Mouse (Mus musculus) lung, adult 2 months (tissue): ENCODE results near the gene Zfp654.

Experiments
- CTCF ChIP-seq: fragments of 200-500 bp; IDR thresholded peaks from 2 replicates; pipeline ENCODE4 v1.5.1; 2011; ENCODE audit warnings: mild to moderate bottlenecking, low read length, control low read depth; ENCODE audit not compliant: insufficient read depth
- POLR2A ChIP-seq: fragments of 200-500 bp; IDR thresholded peaks from 2 replicates; pipeline ENCODE4 v1.6.1; 2011; ENCODE audit warnings: low read depth, mild to moderate bottlenecking, control low read depth, low read length, borderline replicate concordance; ENCODE audit errors: extremely low read depth

DNA sequence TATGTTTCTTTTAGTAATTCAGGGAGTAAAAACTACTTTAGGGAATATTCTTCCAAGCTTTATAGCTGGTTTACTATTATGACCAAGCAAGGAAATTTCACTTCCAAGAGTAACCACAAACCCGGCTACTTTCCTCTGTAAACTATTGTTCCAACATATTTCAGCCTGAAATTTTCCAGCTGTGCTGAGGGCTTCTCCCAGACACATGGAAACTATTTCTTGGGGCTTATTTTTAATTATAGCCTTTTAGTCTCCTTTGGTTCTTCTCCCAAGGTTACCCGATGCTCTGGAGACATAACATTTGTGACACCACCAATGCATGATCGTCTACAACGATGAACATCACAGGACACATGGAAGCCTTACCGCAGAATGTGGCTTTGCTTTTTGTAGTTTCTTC lies 114.2 kb downstream of the Zfp654 start:
- TF ChIP-seq CTCF (no peak), POLR2A (no peak)
